Mouse (Mus musculus): ENCODE measurements around the gene Cdk2. TPM values are rescaled to one million over a fixed set of nuclear protein-coding genes. Genes with fewer than 3 reads are reported as not detected.

The Cdk2 gene
- polyA plus RNA-seq (2015; fragmentation: Nextera tagmentation; extraction: Ambion mirVana) = 14.6 and 15.0 TPM in 2 replicates

DNA sequence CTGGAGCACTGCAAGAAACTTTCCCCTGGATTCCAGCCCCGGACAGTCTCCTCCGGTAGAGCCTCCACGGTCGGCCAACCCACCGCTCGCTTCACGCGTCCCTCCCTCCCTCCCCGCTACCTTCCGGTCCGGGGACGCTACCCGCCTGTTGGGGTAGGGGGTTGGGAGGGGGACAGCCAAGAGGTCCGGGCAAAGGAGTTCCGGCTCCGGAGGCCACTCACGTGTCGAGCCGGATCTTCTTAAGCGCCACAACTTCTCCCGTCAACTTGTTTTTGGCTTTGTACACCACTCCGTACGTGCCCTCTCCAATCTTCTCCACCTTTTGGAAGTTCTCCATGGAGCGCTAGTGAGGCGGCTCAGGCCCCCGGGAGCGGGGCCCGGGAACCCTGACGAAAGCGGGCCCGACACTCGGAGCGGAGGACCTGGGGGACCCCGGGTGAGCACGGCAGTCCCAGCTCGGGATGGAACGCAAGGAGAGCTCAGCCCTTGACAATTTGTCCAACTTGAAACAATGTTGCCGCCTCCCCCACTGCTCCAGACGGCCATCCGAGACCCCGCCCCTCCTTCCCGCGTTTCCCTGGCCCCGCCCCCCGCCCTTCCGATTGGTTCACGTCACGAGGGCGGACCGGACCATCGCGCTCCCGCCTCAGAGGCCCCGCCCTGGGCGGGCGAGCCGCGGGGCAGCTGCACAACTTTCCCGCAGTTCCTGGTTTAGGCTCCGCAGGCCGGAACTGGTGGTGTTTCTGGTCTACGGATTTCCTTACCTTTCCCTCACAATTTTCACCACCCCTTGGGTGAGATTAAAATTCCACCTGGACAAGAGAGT is at the start of gene Cdk2:
Gene Cdk2, minus strand, starts transcription at position 541 of the 826 bp plus-strand sequence.
- H3K9me3 ChIP-seq (replicated peaks; ENCODE audit: control insufficient read depth, low read length, poor library complexity, severe bottlenecking) = no peaks in the 10 kb centered on the region
- peak within 1 kb of the TSS; percentile 51 for H3K4me3 ChIP-seq (ENCODE audit: low read depth, low read length)
- peak within 1 kb of the TSS; percentile 88 for H3K4me2 ChIP-seq (ENCODE audit: low read length)
- no peaks in the 10 kb centered on the region for H3K36me3 ChIP-seq (ENCODE audit: control insufficient read depth, insufficient read depth, low read length)
- peaks cover 4% of the 10 kb centered on the region; the same call in 1 of the 2 replicates for H3K4me1 ChIP-seq (ENCODE audit: control insufficient read depth, insufficient read depth, low read length)
- peak within 1 kb of the TSS; percentile 60 for H3K27ac ChIP-seq (ENCODE audit: low read length)
- H3K27me3 ChIP-seq (ENCODE audit: control insufficient read depth, insufficient read depth, low read depth, low read length) = no peaks in the 10 kb centered on the region
- peak; percentile 91 for ATAC-seq
- H3K9ac ChIP-seq (ENCODE audit: low read depth, low read length) = peak within 1 kb of the TSS; percentile 59
- under 1% methylated on average over 58 of the region's 62 CpGs for whole genome bisulfite sequencing

GRCm38 (mm10) chr10:128748252-128748864 is 43.5 kb upstream of the Cdk2 start:
- H3K4me1 ChIP-seq (ENCODE audit: control insufficient read depth, insufficient read depth, low read length) = peaks cover 28% of the 10 kb centered on the region
- peak overlapping the region; percentile 93 for H3K4me2 ChIP-seq (ENCODE audit: low read length)
- H3K9ac ChIP-seq (ENCODE audit: low read depth, low read length) = peak overlapping the region; percentile 77
- no peaks in the 10 kb centered on the region for H3K9me3 ChIP-seq (replicated peaks; ENCODE audit: control insufficient read depth, low read length, poor library complexity, severe bottlenecking)
- peak; percentile 94 for ATAC-seq
- WGBS = under 1% methylated on average over 37 of the region's 37 CpGs
- no peaks in the 10 kb centered on the region for H3K36me3 ChIP-seq (ENCODE audit: control insufficient read depth, insufficient read depth, low read length)
- peak overlapping the region; percentile 50 for H3K4me3 ChIP-seq (ENCODE audit: low read depth, low read length)
- peaks cover 8% of the 10 kb centered on the region for H3K27me3 ChIP-seq (ENCODE audit: control insufficient read depth, insufficient read depth, low read depth, low read length)
- peak overlapping the region; percentile 93 for H3K27ac ChIP-seq (ENCODE audit: low read length)

DNA sequence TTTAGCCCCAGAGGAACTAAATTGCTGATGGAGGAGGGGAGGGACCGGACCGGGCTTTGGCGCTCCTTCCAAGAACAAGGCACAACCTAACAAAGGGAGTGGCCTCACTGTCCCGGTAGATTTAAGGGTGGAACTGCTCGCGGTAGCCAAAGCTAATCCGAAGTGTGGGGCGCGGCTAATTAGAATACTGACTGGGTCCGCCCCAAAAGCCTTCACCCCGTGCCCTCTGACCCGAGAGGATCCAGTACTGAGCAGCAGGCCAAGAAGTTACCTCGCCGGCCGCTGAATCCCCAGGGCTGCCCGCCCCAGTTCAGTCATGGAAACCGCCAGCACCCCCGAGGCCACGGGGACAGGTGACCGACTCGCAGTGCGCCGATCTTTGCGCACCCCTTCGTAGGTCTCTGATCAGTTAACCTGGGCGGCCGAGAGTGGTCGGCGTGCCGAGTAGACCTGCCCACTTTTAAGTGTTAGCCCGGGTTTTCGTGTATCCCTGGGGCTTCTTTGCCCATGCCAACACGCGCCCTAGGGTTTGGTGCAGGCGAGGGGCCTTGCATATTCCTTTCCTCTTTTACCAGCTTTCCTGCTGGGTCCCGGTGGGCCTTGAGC is 42.9 kb upstream of the Cdk2 start, which contains the start of gene Pym1:
Gene Pym1, plus strand, starts transcription at position 244 of the 606 bp plus-strand sequence.
- H3K27ac ChIP-seq (ENCODE audit: low read length) = peak within 1 kb of the TSS; percentile 93
- under 1% methylated on average over 35 of the region's 36 CpGs for WGBS
- H3K4me1 ChIP-seq (ENCODE audit: control insufficient read depth, insufficient read depth, low read length) = peaks cover 34% of the 10 kb centered on the region
- ATAC-seq = peak; percentile 73
- peak within 1 kb of the TSS; percentile 50 for H3K4me3 ChIP-seq (ENCODE audit: low read depth, low read length)
- no peaks in the 10 kb centered on the region for H3K36me3 ChIP-seq (ENCODE audit: control insufficient read depth, insufficient read depth, low read length)
- H3K9me3 ChIP-seq (replicated peaks; ENCODE audit: control insufficient read depth, low read length, poor library complexity, severe bottlenecking) = no peaks in the 10 kb centered on the region
- peak within 1 kb of the TSS; percentile 77 for H3K9ac ChIP-seq (ENCODE audit: low read depth, low read length)
- H3K27me3 ChIP-seq (ENCODE audit: control insufficient read depth, insufficient read depth, low read depth, low read length) = peaks cover 8% of the 10 kb centered on the region
- peak within 1 kb of the TSS; percentile 93 for H3K4me2 ChIP-seq (ENCODE audit: low read length)

DNA sequence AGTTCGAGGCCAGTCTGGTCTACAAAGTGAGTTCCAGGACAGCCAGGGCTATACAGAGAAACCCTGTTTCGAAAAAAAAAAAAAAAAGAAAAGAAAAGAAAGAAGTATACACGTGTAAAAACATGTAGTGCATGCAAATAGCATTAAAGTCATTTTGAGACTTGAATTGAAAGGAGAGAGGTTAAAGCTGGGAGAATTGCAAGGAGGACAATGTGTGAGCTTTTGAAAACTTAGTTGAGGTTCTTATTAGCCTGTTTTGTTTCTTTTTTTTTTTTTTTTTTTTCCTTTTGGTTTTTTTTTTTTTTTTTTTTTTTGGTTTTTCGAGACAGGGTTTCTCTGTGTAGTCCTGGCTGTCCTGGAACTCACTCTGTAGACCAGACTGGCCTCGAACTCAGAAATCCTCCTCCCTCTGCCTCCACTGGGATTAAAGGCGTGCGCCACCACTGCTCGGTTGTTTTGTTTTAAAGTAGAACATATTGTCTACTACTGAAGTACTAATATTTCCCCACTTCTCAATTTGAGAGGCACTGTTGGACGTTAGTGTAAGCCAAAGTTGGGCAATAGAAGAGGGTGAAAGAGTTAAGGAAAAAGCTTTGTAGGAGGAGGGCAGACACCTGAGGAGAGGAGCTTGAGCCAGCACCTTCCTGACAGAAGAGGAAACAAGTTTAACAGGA is 42.3 kb upstream of the Cdk2 start:
- 38% methylated on average over 8 of the region's 9 CpGs for WGBS
- peak overlapping the region; percentile 77 for H3K9ac ChIP-seq (ENCODE audit: low read depth, low read length)
- H3K4me2 ChIP-seq (ENCODE audit: low read length) = peak overlapping the region; percentile 93
- no peak for ATAC-seq
- H3K27ac ChIP-seq (ENCODE audit: low read length) = peak overlapping the region; percentile 93
- peaks cover 14% of the 10 kb centered on the region for H3K27me3 ChIP-seq (ENCODE audit: control insufficient read depth, insufficient read depth, low read depth, low read length)
- peaks cover 34% of the 10 kb centered on the region for H3K4me1 ChIP-seq (ENCODE audit: control insufficient read depth, insufficient read depth, low read length)
- no peaks in the 10 kb centered on the region for H3K9me3 ChIP-seq (replicated peaks; ENCODE audit: control insufficient read depth, low read length, poor library complexity, severe bottlenecking)
- H3K4me3 ChIP-seq (ENCODE audit: low read depth, low read length) = peak overlapping the region; percentile 50
- H3K36me3 ChIP-seq (ENCODE audit: control insufficient read depth, insufficient read depth, low read length) = no peaks in the 10 kb centered on the region

DNA sequence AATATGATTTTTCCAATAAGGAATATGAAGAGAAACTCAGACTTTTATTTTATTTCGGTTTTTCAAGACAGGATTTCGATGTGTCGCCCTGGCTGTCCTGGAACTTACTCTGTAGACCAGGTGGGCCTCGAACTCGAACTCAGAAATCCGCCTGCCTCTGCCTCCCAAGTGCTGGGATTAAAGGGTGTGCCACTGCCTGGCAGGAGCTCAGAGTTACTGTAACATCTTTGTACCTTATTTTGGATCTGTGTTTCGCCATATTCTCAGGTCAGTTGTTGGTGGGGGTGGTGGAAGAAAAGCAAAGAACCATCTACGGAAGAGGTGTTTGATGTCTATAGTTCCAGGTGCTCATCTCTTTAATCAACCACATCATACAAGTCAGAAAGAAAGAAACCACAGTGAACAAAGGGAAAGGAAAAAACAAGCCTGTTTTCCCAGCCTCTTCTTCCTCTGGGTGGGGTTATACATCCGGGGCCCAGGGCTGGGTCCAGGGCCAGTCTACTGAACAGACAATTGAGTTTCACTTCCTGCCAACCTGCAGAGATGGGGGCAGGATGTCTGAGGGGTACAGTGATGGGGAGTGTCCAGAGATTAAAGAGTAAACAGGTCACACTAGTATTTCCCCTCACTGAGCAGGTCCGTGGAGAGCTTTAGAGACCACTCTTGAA is 41.2 kb upstream of the Cdk2 start:
- H3K9me3 ChIP-seq (replicated peaks; ENCODE audit: control insufficient read depth, low read length, poor library complexity, severe bottlenecking) = no peaks in the 10 kb centered on the region
- H3K4me2 ChIP-seq (ENCODE audit: low read length) = no peak overlapping the region
- H3K36me3 ChIP-seq (ENCODE audit: control insufficient read depth, insufficient read depth, low read length) = no peaks in the 10 kb centered on the region
- peaks cover 33% of the 10 kb centered on the region for H3K4me1 ChIP-seq (ENCODE audit: control insufficient read depth, insufficient read depth, low read length)
- H3K9ac ChIP-seq (ENCODE audit: low read depth, low read length) = no peak overlapping the region
- H3K27me3 ChIP-seq (ENCODE audit: control insufficient read depth, insufficient read depth, low read depth, low read length) = peaks cover 24% of the 10 kb centered on the region
- H3K27ac ChIP-seq (ENCODE audit: low read length) = no peak overlapping the region
- WGBS = 92% methylated on average over 10 of the region's 10 CpGs
- H3K4me3 ChIP-seq (ENCODE audit: low read depth, low read length) = no peak overlapping the region
- ATAC-seq = no peak

GRCm38 (mm10) chr10:128744680-128745601 is 40.1 kb upstream of the Cdk2 start, which contains the start of gene Dgka:
Gene Dgka (minus strand): TSS chr10:128744855.
- peak within 1 kb of the TSS; percentile 69 for H3K9ac ChIP-seq (ENCODE audit: low read depth, low read length)
- no peaks in the 10 kb centered on the region for H3K36me3 ChIP-seq (ENCODE audit: control insufficient read depth, insufficient read depth, low read length)
- peak within 1 kb of the TSS; percentile 55 for H3K4me3 ChIP-seq (ENCODE audit: low read depth, low read length)
- H3K9me3 ChIP-seq (replicated peaks; ENCODE audit: control insufficient read depth, low read length, poor library complexity, severe bottlenecking) = no peaks in the 10 kb centered on the region
- H3K4me1 ChIP-seq (ENCODE audit: control insufficient read depth, insufficient read depth, low read length) = peaks cover 29% of the 10 kb centered on the region
- peaks cover 24% of the 10 kb centered on the region for H3K27me3 ChIP-seq (ENCODE audit: control insufficient read depth, insufficient read depth, low read depth, low read length)
- WGBS = 25% methylated on average over 18 of the region's 18 CpGs
- ATAC-seq = no peak
- H3K27ac ChIP-seq (ENCODE audit: low read length) = no peak within 1 kb of the TSS
- H3K4me2 ChIP-seq (ENCODE audit: low read length) = peak within 1 kb of the TSS; percentile 80

GRCm38 (mm10) chr10:128744211-128744610 is 39.4 kb upstream of the Cdk2 start:
- H3K4me1 ChIP-seq (ENCODE audit: control insufficient read depth, insufficient read depth, low read length) = peaks cover 22% of the 10 kb centered on the region
- H3K4me3 ChIP-seq (ENCODE audit: low read depth, low read length) = peak overlapping the region; percentile 55
- WGBS = 12% methylated on average over 8 of the region's 8 CpGs
- no peak for ATAC-seq
- peak overlapping the region; percentile 80 for H3K4me2 ChIP-seq (ENCODE audit: low read length)
- no peaks in the 10 kb centered on the region for H3K36me3 ChIP-seq (ENCODE audit: control insufficient read depth, insufficient read depth, low read length)
- H3K9ac ChIP-seq (ENCODE audit: low read depth, low read length) = peak overlapping the region; percentile 69
- H3K27me3 ChIP-seq (ENCODE audit: control insufficient read depth, insufficient read depth, low read depth, low read length) = peaks cover 24% of the 10 kb centered on the region
- H3K9me3 ChIP-seq (replicated peaks; ENCODE audit: control insufficient read depth, low read length, poor library complexity, severe bottlenecking) = no peaks in the 10 kb centered on the region
- H3K27ac ChIP-seq (ENCODE audit: low read length) = no peak overlapping the region
